Mouse (Mus musculus) layer of hippocampus, postnatal 25 days (tissue): Measurements from ENCODE around the gene Cttnbp2. TPM values are rescaled to one million over a fixed set of nuclear protein-coding genes. Genes with fewer than 3 reads are reported as not detected.
"Not testable (repeated sequence)": the region's sequence is repeated elsewhere in the genome, so short reads cannot be mapped to it uniquely, and the experiment has no call there.

Experiments
- DNase-seq, 2 experiments: peaks; one replicate each; pipeline ENCODE4 v3.0.0; 2022; ENCODE audit warnings: mixed read lengths in 2 of 2, low spot score in 1 of 2; ENCODE audit errors: extremely low spot score in 1 of 2
- total RNA-seq, 2 experiments: library from RNA; stranded (reverse); gene quantifications; 2 replicates each; pipeline ENCODE4 v1.2.3; 2021

Gene Cttnbp2
- total RNA-seq, 2 experiments from 2014 or later = 197 to 294 TPM

DNA sequence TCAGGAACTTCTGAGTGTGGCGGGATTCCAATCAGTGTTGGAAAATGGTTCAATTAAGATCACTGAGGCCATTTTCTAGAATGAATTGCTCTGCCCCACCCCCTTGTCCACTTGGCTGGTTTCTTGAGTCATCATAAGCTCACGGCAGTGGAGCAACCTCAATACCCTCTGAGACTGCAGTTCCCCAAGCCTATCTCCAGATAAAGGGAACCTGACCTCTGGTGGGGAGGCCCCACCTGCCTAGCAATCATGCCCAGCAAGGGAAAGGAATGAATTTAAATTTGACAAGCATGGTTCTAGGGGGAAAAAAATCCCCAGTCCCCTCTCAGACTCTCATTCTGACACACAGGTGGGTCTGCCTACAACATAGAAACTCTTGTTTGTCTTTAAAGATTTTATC, 93.1 kb downstream of the Cttnbp2 start:
- peak in 1 of 2 experiments; percentile 4 for DNase-seq

DNA sequence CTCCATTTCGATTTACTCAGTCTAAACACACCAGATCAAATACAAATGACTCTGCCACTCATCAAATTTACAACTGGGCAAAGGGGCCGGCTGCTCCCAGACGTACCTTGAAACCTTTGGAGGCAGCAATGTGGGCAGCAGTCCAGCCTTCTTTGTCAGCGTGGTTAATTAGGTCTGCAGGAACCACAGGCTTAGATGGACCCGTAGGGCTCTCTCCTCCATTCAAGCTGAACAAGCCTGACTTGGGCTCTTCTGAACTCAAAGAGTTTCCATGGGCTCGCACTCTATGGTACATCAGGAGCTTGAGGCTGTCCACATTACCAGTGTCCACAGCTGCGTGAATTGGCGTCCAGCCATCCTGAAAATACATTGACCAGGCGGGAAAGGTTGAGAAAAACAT, 94.0 kb downstream of the Cttnbp2 start:
- peak in 1 of 2 experiments; percentile 5 for DNase-seq

DNA sequence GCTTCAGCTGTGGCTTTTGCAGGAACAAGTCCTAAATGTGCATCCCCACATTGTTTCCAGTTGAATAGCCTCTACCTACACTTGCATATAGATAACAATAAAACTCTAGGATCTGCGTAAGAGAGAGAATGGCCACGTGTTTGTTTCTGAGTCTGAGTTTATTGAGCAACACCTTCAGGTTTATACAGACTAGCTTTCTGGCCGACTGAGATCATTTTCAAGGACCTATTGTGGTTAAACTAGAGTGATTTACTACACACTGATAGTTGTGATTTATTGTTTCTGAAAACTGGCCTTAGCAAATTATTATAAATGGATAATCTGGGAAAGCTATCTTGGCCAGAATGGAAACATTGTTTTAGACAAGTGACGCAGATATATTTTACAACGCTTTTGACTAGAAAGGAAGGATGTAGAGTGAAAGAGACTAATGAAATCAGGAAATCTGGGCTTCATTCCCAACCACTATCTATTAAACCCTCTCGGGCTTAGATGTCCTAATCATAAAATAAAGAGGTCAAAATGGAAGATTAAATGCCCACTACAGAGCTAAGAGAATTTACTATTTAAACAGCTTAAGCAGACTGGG, 96.7 kb downstream of the Cttnbp2 start:
- no peak for DNase-seq

DNA sequence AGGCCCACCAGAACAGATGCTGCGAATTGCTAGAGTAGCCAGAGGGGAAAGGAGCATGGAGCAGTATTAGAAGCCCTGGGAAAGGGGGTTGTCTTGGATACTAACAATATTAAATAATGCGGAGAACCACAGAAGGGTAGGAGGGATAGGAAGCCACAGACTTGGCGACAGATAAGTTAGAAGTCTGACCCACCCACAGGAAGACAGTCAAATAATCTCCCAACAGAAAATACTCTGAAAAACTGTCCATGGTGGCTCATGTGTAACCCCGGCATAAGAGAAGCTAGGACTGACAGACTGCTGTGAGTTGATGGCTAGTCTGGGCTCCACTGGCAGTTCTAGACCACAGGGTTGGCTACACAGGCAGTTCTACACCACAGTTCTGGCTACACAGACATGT, 98.7 kb downstream of the Cttnbp2 start:
- no peak for DNase-seq

DNA sequence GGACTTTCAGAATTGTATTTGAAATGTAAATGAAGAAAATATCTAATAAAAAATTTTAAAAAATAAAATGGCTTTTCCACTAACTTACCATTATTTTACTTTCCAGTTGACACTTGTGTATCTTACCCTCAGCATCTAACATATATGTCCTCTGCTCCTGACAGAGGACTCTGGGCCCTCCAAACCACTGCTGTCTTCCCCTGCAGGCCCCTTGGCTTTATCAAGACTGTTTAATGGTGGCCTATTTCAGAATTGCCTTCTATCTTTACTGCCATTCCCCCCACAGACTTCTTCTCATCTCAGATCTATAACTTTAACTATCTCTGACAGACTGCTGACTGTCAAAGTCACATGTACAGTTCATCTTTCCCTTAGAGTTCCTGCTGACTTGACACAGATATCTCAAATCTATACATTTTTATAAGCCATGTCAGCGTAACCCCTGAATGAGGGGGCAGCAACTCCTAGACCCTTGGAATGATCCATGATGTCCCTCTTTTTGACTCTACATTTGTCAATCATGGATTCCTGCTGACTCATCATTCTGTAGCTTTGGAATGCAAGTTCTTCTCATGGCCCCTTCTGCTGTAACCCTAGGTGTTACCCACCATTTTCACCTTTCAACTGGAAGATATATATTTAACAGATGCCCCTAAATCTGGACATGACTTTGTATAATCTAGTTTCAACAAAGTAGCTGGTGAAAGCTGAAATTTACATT, 103.0 kb downstream of the Cttnbp2 start:
- no peak for DNase-seq

DNA sequence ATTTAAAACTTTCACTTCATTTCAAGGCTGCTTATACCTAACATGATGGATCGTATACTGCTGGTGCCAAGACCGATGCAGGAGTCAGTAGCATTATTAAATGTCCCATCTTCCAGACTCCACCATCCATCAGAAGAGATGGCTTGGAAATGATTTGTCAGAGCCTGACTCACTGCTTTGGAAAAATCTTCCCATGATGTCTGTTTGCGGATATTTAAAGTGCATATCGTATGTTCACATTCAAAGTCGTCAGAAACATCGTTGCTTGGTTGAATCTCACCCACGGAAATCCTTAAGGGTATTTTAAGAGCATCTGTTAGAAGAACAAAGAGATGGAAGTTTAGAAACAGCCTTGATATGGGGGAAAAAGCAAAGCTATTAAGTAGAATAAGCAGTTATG, 106.2 kb downstream of the Cttnbp2 start:
- no peak for DNase-seq

DNA sequence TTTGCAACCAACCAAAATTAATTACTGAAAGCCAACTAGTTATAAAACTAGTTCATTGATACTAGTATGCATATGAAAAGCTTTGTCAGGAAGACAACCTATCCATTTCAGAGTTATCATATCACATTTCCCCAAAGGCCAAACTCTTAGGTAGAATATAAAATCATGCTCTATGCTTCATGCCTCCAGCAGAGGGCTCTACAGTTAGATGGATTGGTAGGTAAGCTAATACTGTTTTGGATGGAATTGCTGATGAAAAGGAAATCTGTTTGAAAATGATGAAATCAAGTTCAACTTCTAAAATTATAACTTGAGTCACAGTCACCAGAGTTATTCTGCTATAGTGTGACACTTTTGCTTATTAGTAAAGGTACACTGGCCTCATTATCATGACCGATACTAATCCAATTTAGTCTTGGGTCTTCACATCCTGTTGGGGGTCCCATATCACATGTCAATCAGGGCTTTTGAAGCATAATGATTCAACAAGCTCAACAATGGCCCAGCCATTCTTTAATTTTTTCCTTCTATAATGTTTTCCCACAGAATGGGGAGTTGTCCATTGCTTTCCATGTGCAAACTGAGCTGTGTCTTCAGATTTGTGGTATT, 113.5 kb downstream of the Cttnbp2 start:
- DNase-seq = no peak

DNA sequence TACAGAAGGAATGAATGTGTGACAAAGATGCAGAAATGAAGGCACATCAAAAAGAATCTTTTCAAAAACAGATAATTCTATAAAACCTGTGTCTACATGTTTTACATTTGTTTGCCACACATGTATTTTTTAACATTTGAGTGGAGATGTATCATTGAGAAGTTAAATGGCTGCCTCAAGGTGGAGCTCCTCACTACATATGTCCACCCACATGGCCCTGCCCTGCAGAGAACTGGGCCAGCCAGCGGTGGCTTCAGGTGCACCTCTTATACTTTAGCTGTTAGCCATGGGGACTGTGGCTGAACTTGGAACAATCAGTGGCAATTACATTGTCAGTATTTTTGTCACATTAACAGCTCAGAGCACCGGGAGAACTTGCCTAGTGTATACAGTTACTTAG, 133.3 kb downstream of the Cttnbp2 start:
- no peak for DNase-seq

DNA sequence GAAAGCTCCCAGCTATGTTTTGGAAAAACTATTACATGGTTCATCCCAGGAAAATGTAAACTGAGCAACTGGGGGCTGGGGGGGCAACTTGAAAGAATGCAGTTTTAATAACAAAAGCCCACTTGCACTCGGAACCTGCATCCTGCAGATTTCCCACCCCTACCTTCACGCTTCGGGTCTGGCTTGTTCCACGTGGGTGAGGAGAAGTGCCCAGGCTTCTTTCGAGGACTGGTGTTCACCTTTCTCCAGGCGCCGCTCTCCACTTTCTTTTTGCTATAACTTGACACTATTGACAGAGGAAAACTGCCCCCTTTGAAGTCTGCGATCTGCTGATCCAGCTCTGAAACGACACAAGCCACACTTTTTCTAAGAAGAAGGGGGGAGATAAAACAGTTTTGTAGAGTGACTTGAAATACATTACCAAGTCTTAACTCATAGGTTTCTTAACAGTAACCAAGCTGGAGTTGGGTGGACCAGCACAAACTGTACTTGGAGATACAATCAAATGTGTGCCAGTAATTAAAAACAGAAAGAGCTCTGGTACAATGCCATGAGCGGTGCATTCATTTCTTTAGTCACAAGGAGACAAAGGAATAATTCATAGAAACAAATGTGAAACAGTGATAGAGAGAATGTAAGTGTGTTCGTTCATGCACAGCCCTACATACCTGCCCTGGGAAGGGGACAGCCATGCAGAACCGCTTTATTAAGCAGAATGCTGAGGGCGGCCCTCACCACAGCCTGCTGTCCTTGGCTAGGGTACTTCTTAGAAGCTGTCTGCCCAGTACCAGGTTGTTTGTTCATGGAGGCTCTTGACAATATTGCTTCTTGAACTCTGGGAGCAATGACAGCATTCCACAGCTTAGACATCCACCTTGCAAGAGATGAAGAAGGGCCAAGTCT, 134.1 kb downstream of the Cttnbp2 start:
- DNase-seq = no peak

DNA sequence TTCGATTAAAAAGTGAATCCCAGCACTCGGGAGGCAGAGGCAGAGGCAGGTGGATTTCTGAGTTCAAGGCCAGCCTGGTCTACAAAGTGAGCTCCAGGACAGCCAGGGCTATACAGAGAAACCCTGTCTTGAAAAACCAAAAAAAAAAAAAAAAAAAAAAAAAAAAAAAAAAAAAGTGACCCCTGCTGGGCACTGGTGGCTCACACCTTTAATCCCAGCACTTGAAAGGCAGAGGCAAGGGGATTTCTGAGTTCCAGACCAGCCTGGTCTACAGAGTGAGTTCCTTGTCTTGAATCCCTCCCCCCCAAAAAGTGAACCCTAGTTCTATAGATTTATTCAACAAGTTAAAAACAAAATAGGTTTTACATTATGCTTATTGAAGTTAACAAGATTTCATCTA, 136.9 kb downstream of the Cttnbp2 start:
- not testable (repeated sequence) for DNase-seq

DNA sequence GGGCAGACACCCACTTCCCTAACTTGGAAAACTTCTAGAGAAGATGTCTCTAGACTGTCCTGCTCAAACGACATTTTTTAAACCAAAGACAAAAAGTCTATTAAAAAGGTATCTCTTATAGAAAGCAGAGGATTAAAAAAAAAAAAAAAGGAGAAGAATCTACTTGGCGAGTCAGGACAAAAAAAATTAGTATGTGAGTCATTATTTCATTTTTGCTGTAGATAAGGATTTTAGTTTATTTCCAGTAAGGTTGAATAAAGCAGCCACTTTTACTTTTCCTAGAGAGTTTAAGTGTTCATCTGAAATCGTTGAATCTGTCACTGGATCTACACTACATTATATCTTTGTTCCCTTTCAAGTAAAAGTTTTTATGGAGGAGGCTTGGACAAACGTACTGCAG, 139.9 kb downstream of the Cttnbp2 start:
- no peak for DNase-seq

DNA sequence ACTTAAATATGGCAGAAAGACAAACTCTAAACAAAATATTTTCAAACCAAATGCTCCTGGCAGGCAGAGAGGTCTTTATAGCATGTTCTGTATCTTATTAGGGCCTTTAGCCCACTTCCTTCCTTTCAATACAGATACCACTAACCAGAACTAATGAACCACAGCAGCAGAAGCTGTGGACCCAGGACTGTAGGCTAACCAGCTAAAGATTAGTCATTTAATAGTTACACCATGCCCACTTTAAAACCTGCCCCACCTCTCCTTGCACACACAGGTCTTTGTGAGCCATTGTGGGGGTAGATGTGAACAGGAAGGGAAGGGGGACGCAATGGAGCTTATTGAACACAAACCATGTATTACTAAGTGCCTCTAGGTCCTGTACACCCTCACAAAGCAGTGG, 141.0 kb downstream of the Cttnbp2 start:
- no peak for DNase-seq

DNA sequence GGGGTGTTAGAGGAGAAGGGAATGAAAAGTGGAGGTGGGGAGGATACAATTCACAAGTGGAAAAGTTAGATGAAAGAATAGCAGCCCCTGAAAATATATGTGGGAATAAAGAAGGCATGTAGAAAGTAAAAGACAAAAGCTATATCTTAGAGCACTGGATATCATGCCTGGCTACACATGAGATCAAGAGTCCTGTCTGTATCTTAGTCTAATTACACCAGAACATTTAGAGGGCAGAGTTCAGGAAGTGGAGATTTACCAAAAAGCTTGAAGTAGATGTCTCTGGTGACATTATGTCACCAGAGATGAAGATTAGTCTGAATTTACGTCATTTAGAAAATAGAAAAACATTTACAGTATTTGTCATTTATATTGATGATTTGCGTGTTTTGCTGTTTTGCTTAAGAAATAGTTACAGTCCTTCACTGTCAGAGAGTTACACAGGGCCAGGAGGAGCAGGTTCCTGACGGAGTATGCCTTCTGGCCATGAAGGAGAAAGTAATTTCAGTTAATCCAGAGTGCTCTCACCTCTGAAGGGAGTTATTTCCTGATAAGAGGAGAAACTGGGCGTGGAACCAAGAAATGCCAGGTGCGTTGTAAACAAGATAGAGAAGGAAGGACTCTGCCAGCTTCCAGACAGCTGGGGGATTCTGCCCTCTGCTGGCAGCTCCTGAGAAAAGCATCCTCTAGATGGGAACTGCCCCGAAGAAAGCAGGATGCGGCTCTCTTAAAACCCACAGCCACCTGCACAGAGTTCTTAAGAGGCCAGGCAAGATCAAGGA, 142.0 kb downstream of the Cttnbp2 start:
- peak in 1 of 2 experiments; percentile 74 for DNase-seq

DNA sequence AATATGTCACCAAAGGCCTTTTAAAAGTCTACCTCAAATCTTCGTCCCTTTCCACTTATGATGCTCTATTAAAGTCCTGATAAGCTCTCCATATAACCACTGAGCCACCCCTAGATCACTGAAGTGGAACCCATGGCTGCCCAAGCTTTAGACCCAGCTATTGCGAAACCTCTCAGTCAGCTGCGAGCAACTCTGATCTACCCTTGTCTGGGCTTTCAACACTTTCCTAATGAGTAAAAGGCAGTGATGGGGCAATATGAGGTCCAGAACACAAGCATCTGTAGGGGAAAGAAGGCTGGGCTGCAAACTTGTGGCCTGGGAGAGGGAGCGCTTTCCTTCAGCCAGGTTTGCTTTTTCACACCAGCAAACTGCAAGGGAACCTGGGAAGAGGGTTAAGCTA, 144.9 kb downstream of the Cttnbp2 start:
- DNase-seq = no peak

DNA sequence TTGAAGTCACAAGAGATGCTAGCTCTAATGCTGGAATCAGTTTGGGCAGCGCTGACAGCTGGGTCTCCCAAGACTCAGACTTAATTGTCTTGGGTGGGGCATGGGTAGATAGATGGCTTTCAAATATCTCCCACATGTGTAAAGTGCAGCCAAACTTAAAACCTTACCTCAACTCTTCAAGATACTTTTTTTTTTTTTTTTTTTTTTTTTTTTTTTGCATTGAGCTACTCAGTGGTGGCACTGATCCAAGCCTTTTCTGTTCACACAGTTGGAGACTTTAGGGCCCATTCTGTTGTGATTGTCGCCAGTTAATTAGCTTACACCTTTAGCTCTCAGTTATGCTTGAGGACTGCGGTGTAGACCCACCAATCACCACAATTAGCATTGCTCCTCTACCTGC, 145.6 kb downstream of the Cttnbp2 start:
- DNase-seq = no peak

DNA sequence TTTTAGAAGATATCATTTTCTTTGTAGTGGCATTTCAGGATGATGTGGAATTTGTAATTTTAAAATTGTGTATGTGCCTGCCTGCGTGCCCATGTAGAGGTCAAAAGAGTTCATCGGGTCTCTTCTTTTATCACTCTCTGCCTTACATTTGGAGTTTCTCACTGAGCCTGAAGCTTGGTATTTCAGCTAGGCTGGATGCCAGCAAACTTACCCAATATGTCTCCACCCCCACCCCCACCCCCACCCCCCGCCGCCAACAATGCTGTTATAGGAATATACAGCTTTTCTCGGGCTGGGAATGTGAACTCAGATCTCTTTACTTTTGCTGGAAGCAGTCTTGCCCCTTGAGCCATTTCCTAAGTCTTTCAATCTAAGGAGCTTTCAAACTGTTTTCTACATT, 152.4 kb downstream of the Cttnbp2 start:
- DNase-seq = no peak

DNA sequence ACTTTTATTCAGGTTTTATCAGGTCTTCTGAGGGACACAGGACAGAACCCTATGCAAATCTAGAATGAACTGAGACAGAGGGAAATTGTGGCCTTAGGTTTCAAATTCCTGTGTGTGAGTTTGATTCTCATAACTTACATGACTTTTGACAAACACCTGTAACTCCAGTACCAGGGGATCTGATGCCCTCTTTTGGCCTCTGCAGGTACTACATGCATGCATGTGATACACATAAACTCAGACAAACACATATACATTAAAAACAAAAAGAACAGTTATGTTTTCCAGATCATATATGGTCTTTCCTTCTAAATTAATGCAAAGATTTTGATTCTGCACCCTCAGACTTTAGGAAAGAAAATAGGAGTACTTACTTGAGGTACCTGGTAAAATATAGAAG, 153.7 kb downstream of the Cttnbp2 start:
- no peak for DNase-seq

DNA sequence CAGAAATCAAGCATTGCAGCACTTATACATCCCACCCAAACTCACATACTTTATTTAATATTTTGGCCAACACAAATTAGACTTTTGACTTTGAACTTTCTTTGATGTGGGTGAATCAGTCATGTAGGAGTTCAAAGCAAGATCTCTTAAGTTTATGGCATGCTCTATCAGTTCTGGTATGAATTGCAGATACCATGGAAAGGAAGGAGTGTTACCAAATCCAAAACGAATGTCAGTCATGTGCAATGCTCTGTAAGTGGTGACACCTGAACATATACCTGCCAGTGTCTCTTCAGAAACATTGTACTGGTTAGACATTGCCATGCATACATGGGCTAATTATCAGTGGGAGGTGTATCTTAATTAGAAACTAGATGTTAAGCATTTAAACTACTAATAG, 154.5 kb downstream of the Cttnbp2 start:
- DNase-seq = no peak

DNA sequence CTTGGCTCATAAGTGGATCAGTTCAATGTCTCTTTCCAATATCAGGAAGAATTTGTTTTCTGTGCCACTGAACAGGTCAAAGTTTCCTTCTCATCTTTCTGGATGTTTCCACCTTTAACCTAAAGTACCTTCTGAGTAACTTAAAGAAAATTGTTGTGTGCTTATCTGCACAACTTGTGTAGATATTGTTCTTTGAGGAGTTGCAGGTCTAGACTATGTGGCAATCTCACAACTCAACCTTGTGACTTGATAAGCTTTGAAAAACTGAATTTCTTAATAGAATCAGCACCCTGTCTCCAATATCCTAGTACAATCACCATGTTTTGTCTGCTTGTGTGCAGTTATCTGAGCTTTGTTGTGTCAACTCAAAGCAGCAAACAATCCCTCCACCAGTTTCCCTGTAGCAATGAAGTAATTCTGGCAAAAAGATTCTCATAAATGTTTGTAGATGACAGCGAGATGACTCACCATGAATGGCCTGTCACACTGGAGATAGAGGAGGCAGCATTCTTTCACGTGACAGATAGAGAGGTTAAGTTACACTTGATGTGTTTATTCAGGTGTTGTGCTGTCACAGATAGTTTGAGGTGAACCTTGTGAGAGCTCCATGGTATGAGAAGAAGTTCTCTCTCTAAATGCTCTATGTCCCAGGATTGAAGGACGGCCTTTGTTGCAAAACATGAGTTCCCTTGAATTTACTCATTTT, 165.3 kb downstream of the Cttnbp2 start:
- DNase-seq = no peak

DNA sequence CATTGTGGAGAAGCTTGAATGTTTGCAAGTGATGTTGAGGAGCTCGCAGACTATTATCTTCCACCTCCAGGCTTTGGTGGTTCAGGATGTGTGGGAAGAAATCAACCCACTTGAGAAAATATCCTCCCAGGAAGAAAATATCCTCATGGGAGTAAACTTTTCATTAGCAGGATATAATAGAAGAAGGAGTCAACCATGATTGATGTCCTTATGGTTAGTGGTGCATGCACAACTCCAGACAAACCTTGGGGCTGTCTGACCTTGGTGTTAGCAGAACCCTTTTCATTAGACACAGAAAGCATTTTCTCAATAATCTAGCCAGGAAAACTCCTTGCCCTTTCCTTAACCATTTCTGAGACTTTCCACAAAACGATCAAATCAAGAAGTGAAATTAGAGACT, 170.4 kb downstream of the Cttnbp2 start:
- DNase-seq = no peak
